Mouse (Mus musculus) mammary gland, adult 2 months (tissue): ENCODE measurements around the gene D930020B18Rik. TPM values are rescaled to one million over a fixed set of nuclear protein-coding genes. Genes with fewer than 3 reads are reported as not detected.

Source experiments
- polyA plus RNA-seq: library from polyadenylated mRNA; depleted of rRNA; stranded (reverse); fragments of >200 nt; gene quantifications from 2 replicates; pipeline ENCODE4 v1.2.3, GENCODE M21; 2012; ENCODE audit warnings: low replicate concordance; rRNA removed

D930020B18Rik gene
- 0.06 and 0.07 TPM in 2 replicates for polyA plus RNA-seq

GRCm38 (mm10) chr10:121641272-121642053 lies at the start of gene D930020B18Rik:
Gene D930020B18Rik (plus strand): TSS chr10:121641588.

GRCm38 (mm10) chr10:121626186-121626882 lies 15.1 kb upstream of the D930020B18Rik start, which contains the start of gene Xpot:
Gene Xpot (minus strand): TSS chr10:121626332.

GRCm38 (mm10) chr10:121739548-121740505 lies 98.4 kb downstream of the D930020B18Rik start, which contains the start of gene BC048403:
Gene BC048403 (plus strand): TSS chr10:121739937.

Other genes starting within 250 kb of the D930020B18Rik start
- gene Rassf3, start 165.2 kb upstream of the D930020B18Rik start, polyA plus RNA-seq = 23.1 and 26.2 TPM in 2 replicates
- gene Tbk1, start 54.8 kb upstream of the D930020B18Rik start, polyA plus RNA-seq = 6.6 and 14.6 TPM in 2 replicates
- 76.0 and 83.4 TPM in 2 replicates for gene Xpot, start 15.3 kb upstream of the D930020B18Rik start, polyA plus RNA-seq
- 5.7 and 6.2 TPM in 2 replicates for gene BC048403, start 98.3 kb downstream of the D930020B18Rik start, polyA plus RNA-seq